Mouse (Mus musculus) G1E (cell line): Measurements from ENCODE around the gene Eva1a.

Experiments
- CTCF ChIP-seq: IDR thresholded peaks from 2 replicates; pipeline ENCODE4 v1.5.1; 2012; ENCODE audit warnings: low read depth, low read length, inconsistent platforms, mixed read lengths
- GATA1 ChIP-seq: IDR thresholded peaks from 2 replicates; pipeline ENCODE4 v1.6.1; 2012; ENCODE audit warnings: borderline replicate concordance, low read length, inconsistent platforms, mixed read lengths
- POLR2AphosphoS5 ChIP-seq: IDR thresholded peaks from 2 replicates; pipeline ENCODE4 v1.6.1; 2012; ENCODE audit warnings: low read depth, low read length, inconsistent platforms; ENCODE audit not compliant: insufficient replicate concordance
- TAL1 ChIP-seq: conservative IDR thresholded peaks from 2 replicates; pipeline ENCODE4 v1.6.1; 2012; ENCODE audit warnings: low read depth, low read length, inconsistent platforms, mixed read lengths

GRCm38 (mm10) chr6:82135959-82136712 is 95.3 kb downstream of the Eva1a start:
- TF ChIP-seq GATA1 (no peak), CTCF (no peak), POLR2AphosphoS5 (no peak), TAL1 (no peak)
